Mouse (Mus musculus): ENCODE data around the gene Mustn1. TPM values are rescaled to one million over a fixed set of nuclear protein-coding genes. Genes with fewer than 3 reads are reported as not detected.

Gene Mustn1
- polyA plus RNA-seq, 1 experiment, result 2.5 TPM

DNA sequence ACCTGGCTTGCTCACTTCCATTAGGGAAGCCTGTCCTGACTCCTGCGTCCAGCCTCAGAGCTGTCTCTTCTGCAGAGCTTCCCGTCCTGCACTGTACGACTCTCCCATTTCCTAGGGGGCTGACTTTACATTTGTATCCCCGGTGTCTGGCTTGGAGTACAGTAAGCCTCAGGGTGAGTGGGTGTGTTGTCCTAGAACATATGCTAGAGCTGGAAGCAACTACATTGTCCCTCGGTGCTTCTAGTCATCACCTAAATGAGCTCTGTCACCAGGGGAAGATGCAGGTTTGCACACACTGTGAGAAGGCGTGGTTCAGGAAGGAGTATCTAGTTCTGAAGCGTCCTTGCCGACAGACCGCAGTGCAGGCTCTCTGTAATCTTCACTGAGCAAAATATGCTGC is 16.6 kb upstream of the Mustn1 start:
- peaks cover 6% of the 10 kb centered on the region for H3K4me1 ChIP-seq (ENCODE audit: control insufficient read depth, insufficient read depth, low read length)
- no peak overlapping the region for H3K27ac ChIP-seq (ENCODE audit: insufficient read depth, low read length)
- H3K4me3 ChIP-seq (ENCODE audit: insufficient read depth, low read length), result no peak overlapping the region
- TF ChIP-seq CTCF (IDR thresholded peaks at IDR 0.05; ENCODE audit: extremely low read depth, insufficient read depth, low read length) (no peak), POLR2A (IDR thresholded peaks at IDR 0.05; ENCODE audit: extremely low read depth, insufficient read depth, low read length) (no peak)

DNA sequence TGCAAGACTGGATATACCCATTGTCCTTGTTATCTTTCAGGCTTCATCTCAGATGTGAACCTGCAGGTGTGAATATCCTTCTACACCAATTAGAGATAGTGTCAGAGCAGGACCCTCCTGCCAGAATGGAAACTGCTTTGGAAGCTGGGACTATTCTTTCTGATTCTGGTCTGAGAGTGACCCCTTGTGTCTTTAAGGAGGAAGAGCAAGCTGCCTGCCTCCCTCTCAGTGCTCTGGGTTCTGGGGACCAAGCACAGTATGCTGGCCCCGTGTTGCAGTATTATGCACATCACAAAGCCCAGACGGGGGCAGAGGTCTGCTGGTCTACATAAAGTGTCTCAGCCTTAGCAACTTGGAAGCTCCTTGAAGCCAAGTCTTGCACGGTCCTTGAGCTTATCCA is 13.7 kb upstream of the Mustn1 start:
- TF ChIP-seq CTCF (IDR thresholded peaks at IDR 0.05; ENCODE audit: extremely low read depth, insufficient read depth, low read length) (peak; percentile 56), POLR2A (IDR thresholded peaks at IDR 0.05; ENCODE audit: extremely low read depth, insufficient read depth, low read length) (no peak)
- H3K27ac ChIP-seq (ENCODE audit: insufficient read depth, low read length), result no peak overlapping the region
- no peak overlapping the region for H3K4me3 ChIP-seq (ENCODE audit: insufficient read depth, low read length)
- peaks cover 8% of the 10 kb centered on the region for H3K4me1 ChIP-seq (ENCODE audit: control insufficient read depth, insufficient read depth, low read length)

DNA sequence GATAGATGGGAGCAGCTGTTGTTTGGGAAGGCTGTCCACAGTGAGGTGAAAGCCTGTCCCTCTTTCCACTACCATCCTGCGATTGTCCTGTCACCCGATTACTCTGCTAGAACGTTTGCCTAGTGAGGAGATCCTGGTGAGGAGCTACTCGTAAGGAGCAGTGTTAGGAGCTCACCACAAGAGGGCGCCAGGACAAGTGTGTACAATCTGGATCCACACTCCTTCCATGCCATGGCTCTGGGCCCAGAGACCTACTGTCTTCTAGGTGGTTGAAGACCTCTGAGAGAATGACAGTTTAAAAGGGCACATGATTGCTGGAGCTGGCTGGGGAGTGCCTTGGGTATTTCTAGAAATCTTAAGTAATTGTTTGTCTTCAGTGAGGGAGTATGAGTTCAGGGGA is 12.0 kb upstream of the Mustn1 start:
- no peak for TF ChIP-seq POLR2A (IDR thresholded peaks at IDR 0.05; ENCODE audit: extremely low read depth, insufficient read depth, low read length)
- peak; percentile 88 for TF ChIP-seq CTCF (IDR thresholded peaks at IDR 0.05; ENCODE audit: extremely low read depth, insufficient read depth, low read length)
- no peak overlapping the region for H3K27ac ChIP-seq (ENCODE audit: insufficient read depth, low read length)
- H3K4me1 ChIP-seq (ENCODE audit: control insufficient read depth, insufficient read depth, low read length), result peaks cover 6% of the 10 kb centered on the region; the same call in 1 of the 2 replicates
- no peak overlapping the region for H3K4me3 ChIP-seq (ENCODE audit: insufficient read depth, low read length)

DNA sequence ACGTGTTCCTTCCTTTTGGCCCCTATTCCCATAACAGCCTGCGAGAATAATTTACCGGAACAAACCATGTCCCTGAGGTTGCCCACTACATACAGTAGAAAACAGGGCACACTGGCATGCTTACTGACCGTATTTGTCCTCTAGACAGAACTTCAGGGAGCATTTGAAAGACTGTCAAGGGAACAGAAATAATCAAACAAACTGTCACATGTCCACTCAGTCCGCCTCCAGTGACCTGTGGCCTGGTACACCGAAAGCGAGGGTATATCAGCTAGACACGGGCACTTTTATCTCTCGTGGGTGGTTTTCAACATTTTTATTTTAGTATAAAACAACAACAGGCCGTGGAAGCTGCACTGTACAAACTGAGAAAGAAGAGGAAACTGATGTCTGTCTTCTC is 10.2 kb upstream of the Mustn1 start:
- Histone ChIP-seq H3K4me1 (ENCODE audit: control insufficient read depth, insufficient read depth, low read length) (peaks cover 6% of the 10 kb centered on the region; the same call in 1 of the 2 replicates), H3K27ac (ENCODE audit: insufficient read depth, low read length) (no peak overlapping the region), H3K4me3 (ENCODE audit: insufficient read depth, low read length) (no peak overlapping the region)
- TF ChIP-seq CTCF (IDR thresholded peaks at IDR 0.05; ENCODE audit: extremely low read depth, insufficient read depth, low read length), result no peak
- TF ChIP-seq POLR2A (IDR thresholded peaks at IDR 0.05; ENCODE audit: extremely low read depth, insufficient read depth, low read length), result no peak

DNA sequence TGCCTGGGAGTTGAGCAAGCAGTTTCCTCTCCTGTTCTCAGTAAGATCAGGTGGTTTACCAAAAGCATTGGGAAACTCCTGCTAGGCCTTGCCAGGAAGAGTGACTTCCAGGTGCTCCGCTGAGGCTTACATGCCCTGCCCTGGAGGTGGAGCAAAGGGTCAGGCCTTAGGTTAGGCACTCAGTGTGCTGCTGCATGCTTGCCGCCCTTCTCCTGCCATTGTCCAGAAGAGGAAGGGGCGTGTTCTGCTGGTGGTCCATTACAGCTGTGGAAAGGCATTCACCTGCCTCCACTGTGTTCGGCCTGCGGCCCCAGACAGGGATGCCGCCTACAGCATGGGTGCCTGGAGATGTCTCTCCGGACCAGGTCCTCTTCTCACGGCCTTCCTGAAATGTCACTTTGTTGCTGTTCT is 9.6 kb upstream of the Mustn1 start:
- Histone ChIP-seq H3K4me1 (ENCODE audit: control insufficient read depth, insufficient read depth, low read length) (peaks cover 6% of the 10 kb centered on the region; the same call in 1 of the 2 replicates), H3K27ac (ENCODE audit: insufficient read depth, low read length) (peak overlapping the region; percentile 55; the same call in 1 of the 2 replicates), H3K4me3 (ENCODE audit: insufficient read depth, low read length) (no peak overlapping the region)
- TF ChIP-seq CTCF (IDR thresholded peaks at IDR 0.05; ENCODE audit: extremely low read depth, insufficient read depth, low read length), result no peak
- TF ChIP-seq POLR2A (IDR thresholded peaks at IDR 0.05; ENCODE audit: extremely low read depth, insufficient read depth, low read length), result no peak

DNA sequence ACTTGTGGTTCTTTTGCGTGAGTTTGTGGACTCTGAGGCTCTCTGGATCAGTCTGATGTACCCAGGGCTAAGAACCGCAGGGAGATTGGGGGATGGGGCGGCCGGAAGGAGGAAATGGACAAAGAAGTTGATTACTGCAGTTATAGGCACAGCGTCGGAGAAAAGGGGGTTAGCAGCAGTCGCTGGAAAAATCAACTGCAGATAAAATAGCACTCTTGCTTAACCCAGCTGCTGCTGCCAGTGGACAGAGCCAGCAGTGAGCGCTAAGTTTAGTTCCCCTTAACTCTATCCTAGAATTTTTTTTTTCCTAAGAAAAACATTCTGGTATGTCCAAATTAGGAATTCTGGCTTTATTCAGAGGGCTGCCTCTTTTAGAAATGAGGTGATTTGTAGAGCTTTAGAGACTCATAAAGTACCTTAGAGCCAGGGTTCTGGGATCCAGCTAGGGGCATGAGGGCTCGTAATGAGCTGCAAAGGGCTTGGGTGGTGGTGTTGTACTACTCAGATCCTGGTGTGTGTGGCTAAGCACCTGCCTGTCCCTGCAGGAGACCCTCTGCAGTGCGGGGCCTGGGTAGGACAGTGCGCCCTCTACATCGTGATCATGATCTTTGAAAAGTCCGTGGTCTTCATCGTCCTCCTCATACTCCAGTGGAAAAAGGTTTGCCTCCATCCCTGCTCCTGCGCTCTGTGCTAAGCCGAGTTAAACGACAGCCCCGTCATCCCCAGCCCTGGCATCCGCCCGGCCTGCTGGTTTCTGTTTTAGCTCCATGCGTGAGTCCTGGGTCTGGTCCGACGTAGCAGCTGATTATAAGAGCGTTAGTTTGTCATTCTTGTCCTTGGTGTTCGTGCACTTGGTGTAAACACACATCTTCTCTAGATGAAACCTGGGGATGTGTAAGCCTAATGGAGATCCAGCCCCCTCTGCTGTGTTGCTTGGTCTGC is 8.5 kb upstream of the Mustn1 start:
- no peak overlapping the region for H3K4me3 ChIP-seq (ENCODE audit: insufficient read depth, low read length)
- TF ChIP-seq POLR2A (IDR thresholded peaks at IDR 0.05; ENCODE audit: extremely low read depth, insufficient read depth, low read length) (no peak), CTCF (IDR thresholded peaks at IDR 0.05; ENCODE audit: extremely low read depth, insufficient read depth, low read length) (no peak)
- H3K27ac ChIP-seq (ENCODE audit: insufficient read depth, low read length), result peak overlapping the region; percentile 55
- H3K4me1 ChIP-seq (ENCODE audit: control insufficient read depth, insufficient read depth, low read length), result peaks cover 6% of the 10 kb centered on the region; the same call in 1 of the 2 replicates

DNA sequence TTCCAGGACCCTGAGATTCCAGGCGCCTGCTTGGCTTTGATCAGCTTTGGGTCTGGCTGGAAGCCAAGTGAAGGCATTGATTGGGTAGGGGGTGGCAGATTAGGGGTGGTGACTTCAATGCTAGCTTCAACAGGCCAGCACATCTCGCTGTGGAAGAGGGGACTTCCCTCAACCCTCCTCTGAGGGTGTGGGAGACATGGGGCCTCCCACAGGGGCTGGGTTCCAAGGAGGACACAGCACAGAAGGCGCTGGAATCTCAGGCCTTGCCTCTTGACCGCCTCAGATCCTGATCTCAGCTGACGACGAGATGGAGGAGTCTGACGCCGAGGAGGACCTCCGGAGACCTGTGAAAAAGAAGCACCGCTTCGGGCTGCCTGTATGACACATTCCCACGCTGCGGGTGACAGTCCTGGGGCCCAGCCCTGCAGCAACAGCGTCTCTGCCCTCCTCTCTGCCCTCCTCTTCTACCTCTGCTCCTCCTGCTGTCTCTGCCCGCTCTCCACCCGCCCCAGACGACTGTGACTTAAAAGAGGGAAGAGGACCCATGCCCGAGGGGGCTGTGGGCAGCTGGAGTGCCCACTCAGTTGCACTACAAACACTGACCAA is 4.8 kb upstream of the Mustn1 start:
- H3K4me1 ChIP-seq (ENCODE audit: control insufficient read depth, insufficient read depth, low read length), result peaks cover 6% of the 10 kb centered on the region; the same call in 1 of the 2 replicates
- no peak for TF ChIP-seq CTCF (IDR thresholded peaks at IDR 0.05; ENCODE audit: extremely low read depth, insufficient read depth, low read length)
- no peak for TF ChIP-seq POLR2A (IDR thresholded peaks at IDR 0.05; ENCODE audit: extremely low read depth, insufficient read depth, low read length)
- no peak overlapping the region for H3K27ac ChIP-seq (ENCODE audit: insufficient read depth, low read length)
- no peak overlapping the region for H3K4me3 ChIP-seq (ENCODE audit: insufficient read depth, low read length)

DNA sequence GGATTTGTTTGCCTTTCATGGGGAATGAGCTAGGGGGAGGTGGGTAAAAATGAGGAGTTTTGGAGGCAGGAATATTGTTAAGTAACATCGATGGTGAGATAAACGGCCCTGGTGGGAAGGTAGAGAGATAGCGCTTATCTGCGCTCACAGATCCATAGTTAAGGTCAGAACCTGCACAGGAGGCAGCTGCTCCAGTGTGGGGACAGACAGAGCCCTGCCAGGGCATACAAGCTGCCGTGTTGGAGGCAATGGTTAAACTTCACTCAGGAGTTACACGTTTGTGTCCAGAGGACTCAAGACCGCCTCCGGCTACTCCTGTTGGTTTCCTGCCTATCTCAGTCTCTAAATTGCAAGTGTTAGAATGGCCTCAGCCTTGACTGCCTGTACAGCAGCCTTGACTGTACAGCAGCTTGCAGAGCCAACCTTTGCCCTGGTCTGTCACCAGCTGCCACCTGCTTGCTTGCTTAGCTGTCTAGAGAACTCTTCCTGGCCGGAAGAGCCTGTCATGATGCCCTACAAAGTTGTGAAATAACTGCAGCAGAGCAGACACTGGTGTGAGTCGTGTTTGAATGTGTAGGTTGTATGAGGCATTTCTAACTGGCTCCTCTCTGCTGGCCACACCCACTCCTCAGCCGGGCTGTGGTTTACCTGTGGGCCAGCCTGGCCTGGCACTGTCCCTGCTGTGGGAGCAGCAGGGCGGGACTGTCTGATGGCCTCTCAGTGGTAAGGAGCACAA is 3.7 kb upstream of the Mustn1 start:
- Histone ChIP-seq H3K4me3 (ENCODE audit: insufficient read depth, low read length) (no peak overlapping the region), H3K27ac (ENCODE audit: insufficient read depth, low read length) (no peak overlapping the region), H3K4me1 (ENCODE audit: control insufficient read depth, insufficient read depth, low read length) (peaks cover 5% of the 10 kb centered on the region; the same call in 1 of the 2 replicates)
- no peak for TF ChIP-seq CTCF (IDR thresholded peaks at IDR 0.05; ENCODE audit: extremely low read depth, insufficient read depth, low read length)
- TF ChIP-seq POLR2A (IDR thresholded peaks at IDR 0.05; ENCODE audit: extremely low read depth, insufficient read depth, low read length), result no peak

DNA sequence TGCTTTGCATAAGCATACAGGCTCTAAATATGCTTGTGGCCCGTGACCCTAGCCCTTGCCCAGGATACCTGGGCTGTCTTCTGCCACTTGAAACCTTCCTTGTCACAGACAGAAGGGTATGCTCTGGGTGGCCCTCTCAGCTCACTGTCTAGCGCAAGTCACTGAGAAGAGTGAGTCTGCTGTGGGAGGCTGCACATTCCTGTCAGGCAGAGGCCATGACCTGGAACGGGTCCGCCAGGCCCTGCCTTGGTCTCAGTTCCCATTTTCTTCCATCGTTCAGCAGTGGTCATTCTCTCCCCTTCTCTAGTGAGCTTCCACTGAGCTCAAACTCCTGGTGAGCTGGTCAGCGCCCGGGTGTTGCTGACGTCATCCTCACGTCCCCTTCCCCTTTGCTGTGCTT is 3.0 kb upstream of the Mustn1 start:
- Histone ChIP-seq H3K4me3 (ENCODE audit: insufficient read depth, low read length) (no peak overlapping the region), H3K27ac (ENCODE audit: insufficient read depth, low read length) (no peak overlapping the region), H3K4me1 (ENCODE audit: control insufficient read depth, insufficient read depth, low read length) (peaks cover 2% of the 10 kb centered on the region; the same call in 1 of the 2 replicates)
- TF ChIP-seq POLR2A (IDR thresholded peaks at IDR 0.05; ENCODE audit: extremely low read depth, insufficient read depth, low read length) (no peak), CTCF (IDR thresholded peaks at IDR 0.05; ENCODE audit: extremely low read depth, insufficient read depth, low read length) (no peak)

Measured in cortical plate, adult 2 months (tissue).